Mouse (Mus musculus) embryonic facial prominence, embryonic 15.5 days (tissue): Measurements from ENCODE around the gene Ltbp2. TPM values are rescaled to one million over a fixed set of nuclear protein-coding genes. Genes with fewer than 3 reads are reported as not detected.

ENCODE experiments used
- ATAC-seq: fragments of 200-750 bp; cut with Nextera tagmentation; 2 replicates; pipeline ENCODE4 v1.8.0; 2017; ENCODE audit warnings: low read depth, moderate TSS enrichment; ENCODE audit not compliant: insufficient number of reproducible peaks, low FRiP score, low TSS enrichment
- H3K27ac ChIP-seq: fragments of 300-500 bp; sonication (generic); replicated peaks from 2 replicates; pipeline ENCODE4 v1.5.1; 2015; ENCODE audit warnings: mild to moderate bottlenecking, inconsistent platforms
- H3K27me3 ChIP-seq: fragments of 300-500 bp; sonication (generic); 2 replicates; pipeline ENCODE4 v1.6.1; 2015; ENCODE audit warnings: inconsistent platforms
- H3K36me3 ChIP-seq: fragments of 300-500 bp; sonication (generic); 2 replicates; pipeline ENCODE4 v1.6.1; 2015; ENCODE audit warnings: mild to moderate bottlenecking, inconsistent platforms
- H3K4me1 ChIP-seq: fragments of 300-500 bp; sonication (generic); 2 replicates; pipeline ENCODE4 v1.6.1; 2015; ENCODE audit warnings: inconsistent platforms
- H3K4me2 ChIP-seq: fragments of 300-500 bp; sonication (generic); replicated peaks from 2 replicates; pipeline ENCODE4 v1.6.1; 2015; ENCODE audit warnings: mild to moderate bottlenecking, inconsistent platforms
- H3K4me3 ChIP-seq: fragments of 300-500 bp; sonication (generic); replicated peaks from 2 replicates; pipeline ENCODE4 v1.5.1; 2015; ENCODE audit warnings: mild to moderate bottlenecking, inconsistent platforms
- H3K9ac ChIP-seq: fragments of 300-500 bp; sonication (generic); 2 replicates; pipeline ENCODE4 v1.6.1; 2015; ENCODE audit warnings: inconsistent platforms
- H3K9me3 ChIP-seq: fragments of 300-500 bp; sonication (generic); replicated peaks from 2 replicates; pipeline ENCODE4 v1.6.1; 2016; ENCODE audit warnings: inconsistent platforms
- WGBS: fragments of 180-500 bp; shearing (Covaris S2); methylation state at CpG from one replicate; pipeline ENCODE4 v1.1.7; 2015; 5-methylcytosine and 5-hydroxymethylcytosine counted together
- polyA plus RNA-seq: library from polyadenylated mRNA; unstranded; fragments of >200 nt; fragmentation: Nextera tagmentation; extraction: Ambion mirVana; gene quantifications from 2 replicates; pipeline ENCODE4 v1.2.1, GENCODE M21; 2015

The Ltbp2 gene
- polyA plus RNA-seq, 1 experiment from 2014 or later = 11.9 TPM

DNA sequence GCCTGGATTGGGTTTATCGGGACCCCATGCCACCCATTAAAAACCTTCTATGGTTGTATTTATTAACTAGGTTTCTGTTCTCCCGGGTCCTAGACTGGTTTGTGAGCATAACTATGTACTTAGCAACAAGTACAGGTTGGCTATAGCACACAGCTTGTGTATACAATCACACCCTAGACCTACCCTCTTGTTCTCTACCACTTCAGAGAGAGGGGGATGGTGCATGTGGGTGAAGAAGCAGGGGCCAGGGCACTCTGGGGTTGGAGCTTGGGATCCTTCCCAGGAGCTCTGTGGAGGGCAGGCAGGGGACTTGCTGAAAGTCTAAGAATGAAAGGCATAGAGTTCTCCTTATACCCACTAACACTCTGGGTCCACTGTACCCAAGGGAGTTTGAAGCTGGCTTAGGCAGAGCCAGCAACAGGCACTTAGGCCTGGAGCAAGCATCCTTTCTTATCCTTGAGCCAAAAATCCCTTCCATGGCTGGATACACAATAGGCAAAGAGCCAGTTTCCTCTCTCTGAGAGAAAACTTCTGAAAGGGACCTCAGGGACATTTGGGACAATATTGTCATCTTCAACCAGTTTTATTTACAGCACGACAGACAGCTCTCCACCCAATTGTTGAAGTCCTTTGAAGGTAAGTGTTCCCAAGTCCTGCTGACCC, 61.5 kb downstream of the Ltbp2 start:
- H3K9me3 ChIP-seq = no peaks in the 10 kb centered on the region
- ATAC-seq = no peak
- H3K4me1 ChIP-seq = no peaks in the 10 kb centered on the region
- H3K36me3 ChIP-seq = no peaks in the 10 kb centered on the region
- no peaks in the 10 kb centered on the region for H3K27me3 ChIP-seq
- WGBS = 76% methylated on average over 3 of the region's 3 CpGs
- no peak overlapping the region for H3K4me3 ChIP-seq
- no peak overlapping the region for H3K4me2 ChIP-seq
- H3K27ac ChIP-seq = no peak overlapping the region
- no peak overlapping the region for H3K9ac ChIP-seq

GRCm38 (mm10) chr12:84813773-84814172, 62.6 kb downstream of the Ltbp2 start:
- H3K27ac ChIP-seq = no peak overlapping the region
- H3K9me3 ChIP-seq = no peaks in the 10 kb centered on the region
- H3K4me1 ChIP-seq = no peaks in the 10 kb centered on the region

DNA sequence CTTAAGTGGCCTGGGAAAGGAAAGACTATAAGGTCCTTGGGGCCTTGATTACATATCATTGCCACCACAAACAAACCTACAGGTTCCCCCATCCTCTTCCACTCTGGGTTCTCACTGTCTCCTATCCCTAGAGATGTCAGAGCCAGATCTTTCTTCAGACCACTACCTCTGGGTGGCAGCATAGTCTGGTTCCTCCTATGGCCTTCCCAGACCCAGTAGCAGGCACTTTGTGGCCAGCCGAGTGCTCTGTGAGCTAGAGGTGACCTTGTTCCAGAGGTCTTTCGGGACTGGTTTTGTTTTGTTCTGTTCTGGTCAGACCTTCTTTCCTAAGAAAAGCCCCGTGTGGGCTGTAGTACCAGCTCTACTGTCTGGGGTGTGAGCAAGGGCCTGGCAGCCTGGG, 64.3 kb downstream of the Ltbp2 start:
- H3K9me3 ChIP-seq = no peaks in the 10 kb centered on the region
- H3K9ac ChIP-seq = no peak overlapping the region
- H3K27ac ChIP-seq = no peak overlapping the region
- no peaks in the 10 kb centered on the region for H3K4me1 ChIP-seq
- WGBS = 65% methylated on average over 3 of the region's 3 CpGs
- no peak for ATAC-seq
- no peaks in the 10 kb centered on the region for H3K27me3 ChIP-seq
- no peak overlapping the region for H3K4me2 ChIP-seq
- no peaks in the 10 kb centered on the region for H3K36me3 ChIP-seq
- H3K4me3 ChIP-seq = no peak overlapping the region

More at GRCm38 (mm10) chr12:84813773-84814172, 62.6 kb downstream of the Ltbp2 start:
- H3K9ac ChIP-seq = no peak overlapping the region
- no peaks in the 10 kb centered on the region for H3K27me3 ChIP-seq
- WGBS = 37% methylated on average over 7 of the region's 7 CpGs
- H3K4me2 ChIP-seq = no peak overlapping the region
- H3K36me3 ChIP-seq = no peaks in the 10 kb centered on the region
- ATAC-seq = no peak
- H3K4me3 ChIP-seq = no peak overlapping the region

DNA sequence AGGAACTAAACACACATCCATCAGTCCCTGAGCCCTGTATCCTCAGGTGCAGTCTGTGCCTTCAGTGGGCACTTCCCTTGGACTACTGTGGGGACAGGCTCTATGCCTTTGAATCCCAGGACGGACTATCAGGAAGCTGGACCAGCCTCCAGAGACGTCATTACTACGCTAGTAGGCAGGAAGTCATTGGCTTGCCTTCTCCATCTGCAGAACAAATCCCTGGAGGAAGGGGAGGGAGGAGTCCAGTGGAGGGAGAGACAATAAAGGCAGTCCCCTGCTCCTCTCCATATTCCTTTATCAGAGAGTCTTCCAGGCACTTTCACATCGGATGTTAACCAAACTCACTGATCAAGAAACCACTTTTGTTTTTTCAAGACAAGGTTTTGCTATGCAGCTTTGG, 64.8 kb downstream of the Ltbp2 start:
- no peak for ATAC-seq
- 51% methylated on average over 4 of the region's 4 CpGs for WGBS
- H3K4me3 ChIP-seq = no peak overlapping the region
- no peak overlapping the region for H3K9ac ChIP-seq
- no peaks in the 10 kb centered on the region for H3K36me3 ChIP-seq
- no peak overlapping the region for H3K4me2 ChIP-seq
- H3K4me1 ChIP-seq = no peaks in the 10 kb centered on the region; the same call in 1 of the 2 replicates
- H3K9me3 ChIP-seq = no peaks in the 10 kb centered on the region
- H3K27ac ChIP-seq = no peak overlapping the region
- no peaks in the 10 kb centered on the region for H3K27me3 ChIP-seq

- Histone ChIP-seq H3K36me3 (no peaks in the 10 kb centered on the region), H3K4me2 (no peak overlapping the region), H3K9ac (no peak overlapping the region), H3K27me3 (no peaks in the 10 kb centered on the region), H3K27ac (no peak overlapping the region), H3K4me3 (no peak overlapping the region), H3K9me3 (no peaks in the 10 kb centered on the region), H3K4me1 (no peaks in the 10 kb centered on the region; the same call in 1 of the 2 replicates)
- ATAC-seq = no peak
- 62% methylated on average over 1 of the region's 1 CpGs for WGBS
These were observed 65.5 kb downstream of the Ltbp2 start for GRCm38 (mm10) chr12:84810810-84811209.

DNA sequence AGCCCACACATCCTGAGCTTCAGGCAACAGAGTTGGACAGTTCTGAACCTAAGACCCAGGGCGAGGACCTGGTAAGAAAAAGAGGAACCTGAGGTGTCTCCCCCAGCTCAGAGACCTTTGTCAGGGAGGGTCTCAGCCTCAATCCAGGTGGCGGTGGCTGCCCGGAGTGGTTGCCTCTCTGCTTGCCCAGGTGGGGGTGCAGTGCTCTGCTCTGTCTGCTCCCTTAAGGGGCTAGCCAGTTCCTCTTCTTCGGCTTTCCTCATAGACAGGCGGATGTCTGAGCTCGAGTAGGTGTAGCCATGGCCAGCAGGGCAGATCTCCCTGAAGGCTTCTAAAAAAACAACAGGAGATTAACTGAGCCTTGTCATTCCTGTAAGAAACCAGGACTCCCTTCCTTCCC, 67.3 kb downstream of the Ltbp2 start:
- no peak for ATAC-seq
- H3K9me3 ChIP-seq = no peaks in the 10 kb centered on the region
- no peaks in the 10 kb centered on the region for H3K36me3 ChIP-seq

GRCm38 (mm10) chr12:84807351-84807750, 69.0 kb downstream of the Ltbp2 start:
- no peaks in the 10 kb centered on the region for H3K9me3 ChIP-seq
- ATAC-seq = no peak
- 74% methylated on average over 13 of the region's 13 CpGs for WGBS
- no peaks in the 10 kb centered on the region for H3K27me3 ChIP-seq
- H3K4me3 ChIP-seq = no peak overlapping the region
- H3K27ac ChIP-seq = no peak overlapping the region
- H3K36me3 ChIP-seq = no peaks in the 10 kb centered on the region
- no peak overlapping the region for H3K4me2 ChIP-seq
- peaks cover 7% of the 10 kb centered on the region for H3K4me1 ChIP-seq
- H3K9ac ChIP-seq = no peak overlapping the region

More for the DNA sequence above, 67.3 kb downstream of the Ltbp2 start:
- Histone ChIP-seq H3K4me1 (peaks cover 7% of the 10 kb centered on the region), H3K4me3 (no peak overlapping the region), H3K9ac (no peak overlapping the region), H3K27me3 (no peaks in the 10 kb centered on the region), H3K27ac (no peak overlapping the region), H3K4me2 (no peak overlapping the region)
- whole genome bisulfite sequencing = 62% methylated on average over 6 of the region's 6 CpGs

DNA sequence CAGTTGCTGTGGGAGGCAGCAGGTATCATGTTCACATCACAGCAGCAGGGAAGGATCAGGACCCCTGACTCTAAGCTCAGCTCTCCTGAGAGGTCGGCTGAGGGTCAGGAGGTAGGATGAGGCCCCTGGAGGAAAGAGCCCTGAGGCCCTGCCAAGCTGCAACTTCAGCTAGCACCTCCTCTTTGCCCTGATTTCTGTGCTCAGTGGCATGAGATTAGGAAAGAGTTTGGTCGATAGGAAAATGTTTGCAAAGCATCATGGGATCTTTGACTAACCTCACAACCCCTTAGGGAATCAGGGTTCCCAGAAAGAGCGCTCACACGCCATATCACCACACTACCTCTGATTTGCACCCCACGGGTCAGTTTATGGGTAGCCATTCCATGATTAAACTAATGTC, 69.6 kb downstream of the Ltbp2 start:
- Histone ChIP-seq H3K4me2 (no peak overlapping the region), H3K9me3 (no peaks in the 10 kb centered on the region), H3K9ac (no peak overlapping the region), H3K27ac (no peak overlapping the region), H3K36me3 (no peaks in the 10 kb centered on the region), H3K4me1 (peaks cover 7% of the 10 kb centered on the region), H3K4me3 (no peak overlapping the region), H3K27me3 (no peaks in the 10 kb centered on the region)
- no peak for ATAC-seq
- WGBS = 45% methylated on average over 5 of the region's 5 CpGs

DNA sequence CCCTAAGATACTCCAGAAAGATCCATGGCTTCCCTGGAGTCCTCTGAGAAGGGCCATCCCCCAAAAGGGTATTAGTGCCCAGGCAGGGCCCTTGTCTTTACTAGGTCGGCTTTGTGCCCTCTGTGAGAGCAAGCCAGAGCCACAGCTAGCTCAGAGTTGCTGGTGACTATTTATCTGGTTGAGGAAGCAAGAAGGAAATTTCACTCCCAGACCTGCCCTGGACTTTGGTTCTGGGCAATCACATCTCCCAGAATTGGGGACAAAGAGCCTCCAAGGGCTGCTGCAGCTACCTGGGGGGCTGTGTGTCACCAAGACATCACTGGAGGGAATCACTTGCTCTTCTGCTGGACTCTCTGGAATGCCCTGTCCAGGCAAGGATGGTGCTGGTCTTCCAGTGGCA, 70.3 kb downstream of the Ltbp2 start:
- 76% methylated on average over 1 of the region's 1 CpGs for WGBS
- no peak overlapping the region for H3K27ac ChIP-seq
- H3K36me3 ChIP-seq = no peaks in the 10 kb centered on the region

DNA sequence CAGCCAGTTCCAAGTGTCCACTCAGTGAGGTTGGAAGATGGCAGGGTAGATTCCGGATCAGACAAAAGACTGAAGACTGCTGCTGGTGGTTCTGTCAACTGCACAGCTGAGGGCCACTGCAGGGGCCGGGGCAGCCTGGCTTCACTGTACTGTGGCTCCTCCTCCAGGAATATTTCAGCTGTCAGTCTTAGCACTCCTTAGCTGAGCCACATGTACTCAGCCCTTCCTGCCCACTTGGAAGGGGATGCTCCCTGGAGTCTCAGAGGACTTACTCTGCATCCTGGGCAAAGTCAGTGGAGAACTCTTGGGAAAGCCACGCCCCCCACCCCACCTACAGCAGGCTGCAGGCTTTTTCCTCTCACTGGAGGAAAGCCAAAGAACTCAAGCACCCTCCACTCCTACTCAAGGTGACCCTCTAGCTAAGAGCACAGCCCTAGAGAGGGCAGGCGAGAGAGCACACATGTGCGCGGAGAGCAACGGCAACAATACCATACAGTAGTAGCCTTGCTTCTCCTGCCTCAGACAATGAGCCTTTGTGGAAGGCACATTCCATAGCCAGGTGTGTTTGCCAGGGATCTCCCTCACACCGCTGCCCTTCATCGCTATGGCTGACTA, 71.0 kb downstream of the Ltbp2 start:
- WGBS = 54% methylated on average over 9 of the region's 9 CpGs
- Histone ChIP-seq H3K27ac (no peak overlapping the region), H3K36me3 (no peaks in the 10 kb centered on the region), H3K4me2 (no peak overlapping the region), H3K27me3 (no peaks in the 10 kb centered on the region), H3K9me3 (no peaks in the 10 kb centered on the region), H3K4me1 (peaks cover 7% of the 10 kb centered on the region), H3K9ac (no peak overlapping the region), H3K4me3 (no peak overlapping the region)
- peak; percentile 34; the same call in 1 of the 2 replicates for ATAC-seq

More for the DNA sequence above, 70.3 kb downstream of the Ltbp2 start:
- Histone ChIP-seq H3K4me2 (no peak overlapping the region), H3K4me1 (peaks cover 7% of the 10 kb centered on the region), H3K27me3 (no peaks in the 10 kb centered on the region), H3K9me3 (no peaks in the 10 kb centered on the region), H3K4me3 (no peak overlapping the region), H3K9ac (no peak overlapping the region)
- no peak for ATAC-seq

DNA sequence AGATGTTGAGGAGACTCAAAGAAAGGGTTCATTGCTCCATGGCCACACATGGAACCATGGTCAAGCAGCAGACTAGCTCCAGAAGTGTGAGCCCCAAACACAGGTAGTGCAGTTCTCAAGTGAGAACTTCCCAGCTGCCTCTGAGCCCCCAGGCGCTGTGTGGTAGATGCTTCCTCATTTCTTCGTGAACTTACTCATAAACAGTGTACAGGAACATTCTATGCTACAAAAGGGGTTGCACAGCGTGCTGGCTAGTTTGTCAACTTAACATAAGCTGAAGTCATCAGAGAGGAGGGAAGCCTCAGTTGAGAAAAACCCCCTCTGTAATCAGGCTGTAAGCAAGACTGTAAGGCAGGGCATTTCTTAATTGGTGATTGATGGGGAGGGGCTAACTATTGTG, 73.7 kb downstream of the Ltbp2 start:
- 74% methylated on average over 3 of the region's 3 CpGs for WGBS
- no peak overlapping the region for H3K9ac ChIP-seq
- H3K27me3 ChIP-seq = no peaks in the 10 kb centered on the region
- H3K27ac ChIP-seq = no peak overlapping the region
- peaks cover 7% of the 10 kb centered on the region for H3K4me1 ChIP-seq
- ATAC-seq = no peak
- no peak overlapping the region for H3K4me2 ChIP-seq
- H3K4me3 ChIP-seq = no peak overlapping the region
- no peaks in the 10 kb centered on the region for H3K9me3 ChIP-seq
- H3K36me3 ChIP-seq = no peaks in the 10 kb centered on the region
